Mouse (Mus musculus) retina, embryonic 14.5 days (tissue): ENCODE data around the gene Carns1.

ENCODE experiments used
- DNase-seq: peaks from one replicate; pipeline ENCODE4 v3.0.0-alpha.2; 2015; ENCODE audit warnings: low spot score

The Carns1 gene

GRCm38 (mm10) chr19:4171393-4172290 lies 3.6 kb downstream of the Carns1 start:
- no peak for DNase-seq

DNA sequence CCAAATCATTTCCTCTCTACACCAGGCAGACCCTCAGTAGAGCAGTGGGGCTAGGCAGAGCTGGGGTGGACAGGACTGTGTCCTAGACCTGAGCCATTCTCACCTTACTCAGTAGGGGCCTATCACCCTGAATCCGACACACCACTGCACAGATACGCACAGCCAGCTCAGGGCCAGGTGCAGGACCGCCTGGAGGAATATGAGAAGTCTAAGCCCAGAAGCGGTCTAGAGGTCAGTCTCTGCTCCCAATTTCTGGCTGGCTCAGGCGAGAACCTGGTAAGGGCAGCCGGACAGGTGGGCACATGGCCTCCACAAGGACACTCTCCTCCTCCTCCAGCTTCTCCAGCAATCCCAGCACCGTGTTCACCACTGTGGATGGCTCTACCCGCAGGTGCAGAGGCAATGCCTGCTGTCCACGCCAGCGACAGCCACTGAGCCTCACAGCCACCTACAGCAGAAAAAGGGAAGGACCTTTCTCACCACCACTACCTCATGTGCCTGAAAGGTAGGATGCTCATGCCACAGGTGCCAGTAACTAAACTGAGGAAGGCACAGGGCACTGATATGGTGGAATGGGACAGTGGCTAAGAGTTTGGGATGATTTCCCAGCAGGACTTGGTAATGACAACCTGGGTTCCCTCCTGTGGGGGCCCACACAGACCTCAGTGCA lies 4.4 kb downstream of the Carns1 start:
- no peak for DNase-seq

DNA sequence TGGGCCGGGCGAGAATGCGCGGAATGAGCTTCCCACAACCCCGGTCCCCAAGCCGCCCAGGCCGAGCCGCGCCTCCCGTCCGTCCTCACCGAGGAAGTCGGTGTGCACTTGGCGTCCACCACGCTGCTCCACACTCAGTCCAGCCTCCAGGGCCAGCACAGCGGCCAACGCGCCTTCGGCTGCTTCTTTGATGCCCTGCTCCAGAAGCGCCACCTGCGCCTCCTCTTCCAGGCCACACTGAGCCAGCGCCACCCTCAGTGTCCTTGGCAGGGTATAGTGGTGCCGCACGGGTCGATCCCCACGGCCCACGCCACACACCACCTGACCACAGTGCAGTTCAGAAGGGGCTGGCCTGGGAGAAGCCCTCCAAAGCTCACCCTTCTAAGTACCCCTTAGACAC lies 5.5 kb downstream of the Carns1 start:
- no peak for DNase-seq

DNA sequence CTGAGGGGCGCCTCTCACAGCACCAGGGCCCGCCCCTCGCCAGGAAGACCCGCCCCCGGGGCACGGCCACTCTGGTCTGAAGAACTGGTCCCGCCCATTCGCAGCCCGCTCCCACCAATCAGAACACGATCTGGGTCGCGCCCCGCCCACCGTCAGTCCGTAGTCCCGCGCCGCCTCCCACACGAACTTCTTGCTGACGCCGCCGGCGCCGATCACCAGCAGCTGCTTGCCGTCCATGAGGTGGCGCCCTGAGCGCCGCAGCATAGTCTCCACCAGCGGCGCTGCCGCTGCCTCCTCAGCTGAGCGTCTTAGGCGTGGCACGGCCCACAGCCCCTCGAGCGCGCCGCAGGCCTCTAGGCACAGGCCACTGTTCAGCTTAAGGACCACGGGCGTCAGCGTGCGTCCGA lies 5.9 kb downstream of the Carns1 start:
- DNase-seq: peak; percentile 100

- DNase-seq: no peak
Measured at GRCm38 (mm10) chr19:4166678-4167476, 8.4 kb downstream of the Carns1 start.

GRCm38 (mm10) chr19:4164721-4165120 lies 10.6 kb downstream of the Carns1 start:
- no peak for DNase-seq

GRCm38 (mm10) chr19:4164100-4164499 lies 11.2 kb downstream of the Carns1 start:
- no peak for DNase-seq

GRCm38 (mm10) chr19:4163543-4163887 lies 11.8 kb downstream of the Carns1 start:
- DNase-seq: no peak

DNA sequence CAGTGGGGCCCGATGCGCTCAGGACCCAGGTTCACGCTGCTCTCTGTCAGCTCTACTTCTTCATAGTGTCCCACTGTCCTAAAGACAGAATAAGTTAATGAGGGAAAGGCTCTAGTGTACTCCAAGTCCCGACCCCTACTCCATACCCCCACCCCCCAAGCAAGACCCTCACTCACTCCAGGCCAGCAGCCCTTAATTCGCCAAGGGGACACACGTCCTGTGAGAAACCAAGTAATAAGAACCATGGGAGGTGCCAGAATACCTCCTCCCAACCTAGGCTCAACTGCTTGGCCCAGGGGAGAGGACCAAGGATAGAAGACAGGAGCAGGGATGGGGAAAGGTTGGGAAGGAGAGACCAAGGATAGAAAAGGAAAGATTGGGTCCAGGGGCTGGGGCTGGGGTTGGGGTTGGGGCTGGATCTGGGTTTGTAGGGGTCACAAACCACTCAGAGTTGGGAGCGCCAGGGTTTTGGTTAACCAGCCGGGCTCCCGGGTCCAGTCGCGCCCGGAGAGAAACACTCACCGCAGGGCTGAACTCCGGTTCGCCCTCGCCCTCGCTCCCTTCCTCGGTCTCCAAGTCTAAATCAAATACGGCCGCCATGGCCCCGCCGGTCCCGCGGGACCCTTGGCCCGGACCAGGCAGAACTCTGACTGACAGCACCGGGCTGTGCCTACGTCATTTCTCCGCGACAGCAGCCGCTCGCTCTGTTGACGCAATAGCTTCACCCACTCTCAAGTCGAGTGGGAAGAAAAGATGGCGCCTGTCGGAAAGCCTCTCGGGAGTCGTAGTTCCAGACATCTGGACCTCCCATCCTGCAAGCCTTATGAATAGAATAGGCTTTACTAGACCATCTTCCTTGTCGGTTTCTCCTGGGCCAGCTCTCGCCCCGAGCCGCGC lies 12.4 kb downstream of the Carns1 start, which contains the start of gene Rps6kb2:
Gene Rps6kb2 (minus strand): TSS at position 709 of the 897 bp plus-strand sequence.
- DNase-seq: peak; percentile 99

- DNase-seq: no peak
Measured at GRCm38 (mm10) chr19:4159049-4159448, 16.2 kb downstream of the Carns1 start.

GRCm38 (mm10) chr19:4156771-4157170 lies 18.5 kb downstream of the Carns1 start:
- no peak for DNase-seq

- no peak for DNase-seq
Measured at GRCm38 (mm10) chr19:4156073-4156579, 19.2 kb downstream of the Carns1 start.

DNA sequence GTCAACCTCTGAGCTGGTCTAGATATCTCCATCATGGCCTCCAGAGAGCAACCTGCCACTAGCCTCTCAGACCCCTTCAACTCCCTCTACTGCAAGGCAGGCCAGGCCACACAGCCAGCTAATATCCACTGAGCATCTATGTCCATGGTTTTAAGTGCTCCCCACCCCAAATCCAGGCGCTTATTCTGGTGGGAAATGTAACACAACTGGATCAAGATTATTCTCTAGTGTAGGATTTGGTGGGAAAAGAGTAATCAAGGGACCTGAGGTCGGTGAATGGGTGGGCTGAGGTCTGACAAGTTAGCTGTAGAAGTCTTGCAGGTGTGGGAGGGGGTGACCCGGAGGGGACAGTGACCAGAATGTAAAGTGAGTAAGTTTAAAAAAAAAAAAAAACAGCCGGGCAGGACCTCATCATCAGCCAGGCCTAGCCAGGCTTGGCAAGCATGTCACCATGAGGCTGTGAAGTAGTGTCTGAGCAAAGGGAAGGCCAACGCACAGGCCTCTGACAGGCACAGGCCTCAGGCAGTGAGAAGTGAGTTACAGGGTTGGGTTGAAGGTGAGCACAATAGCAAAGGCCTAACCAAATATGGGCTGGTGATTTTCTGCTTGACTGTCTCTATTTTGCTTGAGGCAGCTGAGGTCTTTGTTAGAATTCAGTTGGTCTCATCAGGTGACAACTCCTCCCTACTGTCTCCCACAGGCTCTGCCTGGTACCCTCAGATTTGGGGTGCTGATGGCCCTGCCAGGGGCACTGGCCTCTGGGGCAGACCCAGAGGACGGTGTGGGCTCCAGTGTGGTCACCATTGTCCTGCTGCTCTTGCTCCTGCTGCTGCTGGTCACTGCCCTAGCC lies 19.8 kb downstream of the Carns1 start:
- DNase-seq: no peak

DNA sequence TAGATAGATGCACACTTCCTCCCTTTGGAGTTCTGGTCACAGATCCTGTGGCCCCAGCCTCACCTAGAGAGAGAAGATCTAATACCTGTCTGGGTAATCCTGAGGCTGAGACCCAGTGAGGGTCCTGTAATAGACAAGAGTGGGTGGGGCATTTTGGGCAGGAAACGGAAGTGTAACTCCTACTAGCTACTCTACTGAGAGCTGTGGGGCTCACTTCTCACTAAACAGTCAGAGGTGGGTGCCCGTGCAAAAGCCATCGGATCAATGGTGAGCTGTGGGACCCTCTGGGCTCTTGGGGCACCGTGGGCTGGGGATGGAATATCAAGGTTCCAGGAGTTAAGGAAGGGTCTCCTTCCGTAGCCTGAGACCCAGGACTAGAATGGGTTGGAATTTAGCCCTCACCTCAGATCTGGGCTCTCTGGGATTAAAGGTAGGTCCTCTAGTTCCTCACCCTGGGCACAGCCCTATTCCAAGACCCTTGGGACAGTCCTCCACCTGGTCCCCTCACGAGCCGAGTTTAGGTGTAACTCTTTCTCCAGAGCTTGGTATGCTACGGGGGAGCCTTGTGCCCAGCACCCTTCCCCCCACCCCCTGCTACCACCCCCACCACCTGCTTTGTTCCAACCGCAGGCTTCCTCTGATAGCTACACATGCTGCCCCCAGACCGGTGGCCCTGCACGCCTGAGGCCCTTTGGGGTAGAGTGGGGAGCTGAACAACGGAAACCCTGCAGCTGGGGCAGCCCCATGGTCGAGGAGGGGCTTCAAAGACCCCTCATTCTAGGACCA lies 20.6 kb downstream of the Carns1 start:
- no peak for DNase-seq

- peak; percentile 36 for DNase-seq
Measured at GRCm38 (mm10) chr19:4153232-4153654, 22.0 kb downstream of the Carns1 start, which contains the start of gene Ptprcap. TSS of gene Ptprcap (plus strand) at chr19:4153604.

- no peak for DNase-seq
Measured at GRCm38 (mm10) chr19:4152445-4153231, 22.6 kb downstream of the Carns1 start.

- no peak for DNase-seq
Measured at GRCm38 (mm10) chr19:4151898-4152297, 23.4 kb downstream of the Carns1 start.

- no peak for DNase-seq
Measured at GRCm38 (mm10) chr19:4151488-4151860, 23.8 kb downstream of the Carns1 start.
